Mouse (Mus musculus): ENCODE measurements around the gene Bbx. TPM values are rescaled to one million over a fixed set of nuclear protein-coding genes. Genes with fewer than 3 reads are reported as not detected.

Gene Bbx
- total RNA-seq, 2 experiments from 2014 or later: 12.1 to 14.1 TPM

GRCm38 (mm10) chr16:50170812-50171211, 261.4 kb downstream of the Bbx start:
- no peak for DNase-seq (ENCODE audit: low spot score in 2 of 2)

GRCm38 (mm10) chr16:50167983-50168299, 264.2 kb downstream of the Bbx start:
- no peak for DNase-seq (ENCODE audit: low spot score in 2 of 2)

- DNase-seq (ENCODE audit: low spot score in 2 of 2): no peak
Observed at GRCm38 (mm10) chr16:50167231-50167982, 264.8 kb downstream of the Bbx start.

- no peak for DNase-seq (ENCODE audit: low spot score in 2 of 2)
Observed at GRCm38 (mm10) chr16:50160418-50161271, 271.5 kb downstream of the Bbx start.

- DNase-seq (ENCODE audit: low spot score in 2 of 2): no peak
Observed at GRCm38 (mm10) chr16:50158546-50158945, 273.6 kb downstream of the Bbx start.

- no peak for DNase-seq (ENCODE audit: low spot score in 2 of 2)
Observed at GRCm38 (mm10) chr16:50149606-50150005, 282.6 kb downstream of the Bbx start.

- DNase-seq (ENCODE audit: low spot score in 2 of 2): peak; percentile 58 to 72
Observed at GRCm38 (mm10) chr16:50147900-50148299, 284.3 kb downstream of the Bbx start.

Other genes with a start within 250 kb of the Bbx start
- not detected for gene Ccdc54, start 158.8 kb upstream of the Bbx start, total RNA-seq (2021)

Data from layer of hippocampus, postnatal 10 days (tissue).